Mouse (Mus musculus) skeletal muscle tissue, adult 2 months (tissue): ENCODE results near the gene Pmpcb.
A peak's percentile ranks its signal among the peaks of the same experiment; 100 is the strongest.
"Not testable (repeated sequence)": the region's sequence is repeated elsewhere in the genome, so short reads cannot be mapped to it uniquely, and the experiment has no call there.

ENCODE experiments used
- DNase-seq: peaks from one replicate; pipeline ENCODE4 v3.0.0-alpha.2; 2012; ENCODE audit warnings: low read depth, low spot score

Gene Pmpcb

DNA sequence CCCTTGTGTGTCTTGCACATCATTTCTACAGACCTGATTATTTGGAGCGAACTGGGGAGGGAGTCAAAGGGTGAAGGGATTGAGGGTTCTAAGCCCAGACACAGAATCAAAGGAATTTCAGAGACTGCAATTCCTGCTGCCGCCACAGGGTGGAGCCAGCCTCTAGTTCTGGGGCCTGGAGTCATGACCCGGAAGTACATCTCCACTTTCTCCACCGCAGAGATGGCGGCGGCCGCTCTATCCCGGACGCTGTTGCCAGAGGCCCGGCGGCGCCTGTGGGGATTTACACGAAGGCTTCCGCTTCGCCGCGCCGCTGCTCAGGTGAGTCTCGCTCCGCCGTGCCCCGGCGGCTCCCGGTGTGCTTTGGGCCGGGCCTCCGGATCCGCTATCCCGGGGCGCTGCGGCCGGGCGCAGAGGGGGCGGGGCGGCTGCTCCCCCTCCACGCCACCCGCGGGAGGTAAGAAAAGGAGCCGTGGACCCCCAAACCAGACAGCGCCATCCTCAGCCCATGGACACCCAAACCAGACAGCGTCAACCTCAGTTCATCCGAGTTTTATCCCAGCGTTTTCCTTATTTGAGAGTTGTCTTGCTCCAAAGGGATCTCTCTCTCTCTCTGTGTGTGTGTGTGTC, at the start of gene Pmpcb:
Gene Pmpcb, plus strand, starts transcription at position 186 of the 630 bp plus-strand sequence.
- DNase-seq, result peak; percentile 70

DNA sequence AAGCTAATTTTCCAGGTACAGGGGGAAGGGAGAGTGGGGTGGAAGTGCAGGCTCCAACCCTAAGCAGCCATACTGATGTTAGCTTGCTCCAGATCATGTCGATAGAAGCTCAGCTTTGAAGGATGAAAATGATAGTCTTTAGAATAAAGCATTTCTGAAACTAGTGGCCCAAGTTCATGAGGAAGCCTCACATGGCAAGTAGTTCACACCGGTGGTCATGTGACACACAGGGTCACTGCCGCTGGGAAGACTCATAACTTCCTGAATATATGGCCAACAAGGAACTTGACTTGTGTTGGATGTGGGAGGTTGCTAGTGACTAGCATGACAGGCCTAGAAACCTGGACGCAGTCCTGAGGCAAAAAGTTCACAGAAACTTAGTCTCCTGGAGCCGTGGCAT, 44.7 kb upstream of the Pmpcb start:
- DNase-seq, result no peak

DNA sequence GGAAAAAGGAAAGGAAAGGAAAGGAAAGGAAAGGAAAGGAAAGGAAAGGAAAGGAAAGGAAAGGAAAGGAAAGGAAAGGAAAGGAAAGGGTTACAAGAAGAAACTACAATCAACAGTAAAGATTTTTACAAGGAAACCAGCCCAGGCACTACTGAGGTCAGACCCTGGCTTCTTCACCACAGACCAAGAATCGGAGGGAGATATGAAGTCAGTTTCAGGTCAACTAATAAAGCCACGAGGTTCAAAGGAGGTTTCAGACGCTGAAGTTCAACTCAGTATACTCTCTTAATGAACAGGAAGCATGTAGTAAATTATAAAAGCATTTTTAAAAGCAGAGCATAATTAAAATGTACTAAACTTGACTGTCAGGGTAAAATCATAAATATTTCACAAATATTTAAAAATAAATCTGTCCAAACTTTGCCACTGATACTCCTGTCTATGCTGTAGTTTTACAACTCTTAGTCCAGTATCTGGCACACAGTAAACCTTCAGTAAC, 43.5 kb upstream of the Pmpcb start:
- no peak for DNase-seq

DNA sequence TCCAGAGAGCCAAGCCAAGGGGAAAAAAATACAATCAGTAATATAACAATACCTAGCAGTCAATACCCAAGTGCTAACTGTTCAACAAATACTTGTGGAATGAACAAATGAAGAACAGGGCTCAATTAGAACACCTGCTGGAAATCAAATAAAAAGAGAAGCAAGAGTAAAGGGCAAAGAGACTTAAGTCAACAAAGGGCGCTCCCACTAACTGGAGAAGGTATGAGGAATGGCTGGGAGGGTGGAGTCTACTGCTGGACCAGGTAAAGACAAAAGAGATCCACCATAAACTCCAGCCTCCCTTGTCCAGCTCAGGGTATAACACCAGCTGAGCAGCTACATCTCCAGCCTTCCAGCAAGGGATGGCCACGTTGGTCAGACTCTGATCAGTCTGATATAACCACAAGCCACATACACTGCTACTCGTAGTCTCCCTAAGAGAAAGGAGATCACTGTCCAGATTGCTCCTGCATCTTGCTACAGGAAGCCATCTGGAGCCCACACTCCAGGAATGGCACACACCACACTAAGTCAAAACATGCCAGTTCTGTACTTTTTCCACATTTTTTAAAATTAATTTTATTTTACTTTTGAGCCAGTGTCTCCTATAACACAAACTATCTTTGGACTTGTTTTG, 42.0 kb upstream of the Pmpcb start:
- DNase-seq, result no peak

DNA sequence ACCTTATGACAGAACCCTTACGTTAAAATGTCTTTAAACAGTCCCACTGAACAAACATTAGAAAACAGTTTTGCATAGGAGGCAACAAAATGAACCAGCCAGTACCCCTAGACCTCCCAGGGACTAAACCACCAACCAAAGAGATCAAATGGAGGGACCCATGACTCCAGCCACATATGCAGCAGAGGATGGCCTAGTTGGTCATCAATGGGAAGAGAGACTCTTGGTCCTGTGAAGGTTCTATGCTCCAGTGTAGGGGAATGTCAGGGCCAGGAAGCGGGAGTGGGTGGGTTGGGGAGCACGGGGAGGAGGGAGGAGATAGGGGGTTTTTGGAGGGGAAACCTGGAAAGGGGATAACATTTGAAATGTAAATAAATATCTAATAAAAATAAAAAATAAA, 37.4 kb upstream of the Pmpcb start:
- not testable (repeated sequence) for DNase-seq

DNA sequence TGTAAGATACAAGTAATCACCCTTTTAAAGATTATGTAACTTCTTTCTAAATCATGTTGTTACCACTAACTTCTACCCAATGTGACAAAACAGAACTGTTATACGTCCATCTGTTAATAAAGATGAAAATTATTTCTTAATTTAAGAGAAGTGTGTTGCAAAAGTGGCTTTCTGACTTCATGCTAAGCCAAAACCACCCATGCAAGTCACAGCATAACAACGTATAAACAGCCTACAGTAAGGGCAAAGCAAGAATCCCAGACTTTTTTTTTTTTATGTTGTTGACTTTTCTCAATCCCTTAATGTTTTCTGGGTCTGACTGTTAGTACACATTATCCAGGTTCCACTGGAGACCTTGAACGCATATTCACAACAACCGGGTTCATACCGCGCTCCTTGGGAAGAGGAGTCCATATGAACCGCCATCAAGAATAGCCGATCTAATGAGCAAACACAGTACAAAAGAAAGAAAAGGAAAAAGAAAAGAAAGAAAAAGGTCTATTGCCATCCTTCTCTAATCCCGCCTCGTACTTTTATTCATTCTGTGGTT, 36.6 kb upstream of the Pmpcb start:
- no peak for DNase-seq

DNA sequence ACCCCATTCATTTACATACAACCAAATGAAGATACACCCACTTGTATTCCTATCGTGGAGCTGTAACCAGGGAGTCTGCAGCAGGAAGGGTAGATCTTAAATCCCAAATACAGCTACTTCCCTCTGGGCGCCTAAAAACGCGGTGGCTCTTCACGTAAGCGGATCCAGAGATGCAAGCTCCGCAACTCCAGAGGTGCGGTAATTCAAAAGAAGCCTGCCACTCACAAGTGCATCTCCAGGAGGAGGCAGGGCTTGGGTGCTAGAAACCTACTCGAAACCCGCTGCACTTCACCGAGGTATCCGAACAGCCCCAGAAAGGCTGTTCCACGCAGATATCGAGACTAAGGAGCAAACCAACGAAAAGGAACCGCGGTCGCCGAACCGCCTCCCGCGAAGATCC, 36.0 kb upstream of the Pmpcb start:
- DNase-seq, result no peak

DNA sequence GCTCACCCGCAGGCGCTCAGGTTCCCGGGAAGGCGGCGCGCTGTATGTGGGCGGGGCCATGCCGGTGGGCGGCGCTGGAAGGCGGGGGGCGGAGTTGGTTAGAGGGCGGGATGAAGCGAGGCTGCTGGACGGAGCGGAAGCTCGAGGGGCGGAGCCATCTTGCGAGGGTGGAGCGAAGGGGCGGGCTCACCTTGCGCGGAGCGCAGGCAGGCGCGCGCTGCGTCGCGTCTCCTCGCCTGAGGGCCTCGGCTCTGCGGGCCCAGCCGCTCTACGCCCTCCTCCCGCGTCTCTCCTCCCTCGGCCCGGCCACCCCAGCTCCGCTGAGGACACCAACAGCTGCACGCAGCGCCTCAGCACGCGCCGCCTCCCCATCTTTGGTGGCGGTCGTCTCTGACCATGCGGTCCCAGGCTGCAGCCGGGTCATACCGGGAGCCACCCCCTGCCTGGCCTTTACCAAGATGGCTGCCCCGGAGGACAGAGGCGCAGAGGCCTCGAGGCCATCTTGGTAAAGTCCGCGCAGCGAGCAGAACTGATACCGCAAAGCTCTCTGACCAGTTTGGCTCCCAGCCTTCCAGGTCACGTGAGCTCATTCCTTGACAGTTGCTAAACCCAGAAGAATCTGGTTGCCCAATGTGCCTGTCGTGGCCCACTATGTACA, 35.5 kb upstream of the Pmpcb start, which contains the start of gene Napepld:
Gene Napepld, minus strand, starts transcription at position 46 of the 658 bp plus-strand sequence.
- DNase-seq, result peak; percentile 97

DNA sequence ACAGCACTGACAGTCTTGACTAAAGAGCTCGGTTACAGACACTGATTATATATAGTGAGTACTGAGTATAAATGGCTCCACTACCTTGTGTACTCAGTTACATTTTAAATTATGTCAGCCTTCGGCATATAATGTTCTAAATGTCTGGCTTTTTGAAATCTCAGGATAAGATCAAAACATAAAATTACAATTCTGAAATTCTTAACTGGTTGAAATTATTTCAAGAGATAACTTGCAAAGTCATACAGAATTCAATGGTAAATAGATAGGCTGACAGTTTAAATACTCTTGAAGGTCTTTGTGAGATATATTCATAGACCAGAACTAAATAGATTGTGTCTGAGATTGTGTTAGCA, 35.0 kb upstream of the Pmpcb start:
- DNase-seq, result no peak

DNA sequence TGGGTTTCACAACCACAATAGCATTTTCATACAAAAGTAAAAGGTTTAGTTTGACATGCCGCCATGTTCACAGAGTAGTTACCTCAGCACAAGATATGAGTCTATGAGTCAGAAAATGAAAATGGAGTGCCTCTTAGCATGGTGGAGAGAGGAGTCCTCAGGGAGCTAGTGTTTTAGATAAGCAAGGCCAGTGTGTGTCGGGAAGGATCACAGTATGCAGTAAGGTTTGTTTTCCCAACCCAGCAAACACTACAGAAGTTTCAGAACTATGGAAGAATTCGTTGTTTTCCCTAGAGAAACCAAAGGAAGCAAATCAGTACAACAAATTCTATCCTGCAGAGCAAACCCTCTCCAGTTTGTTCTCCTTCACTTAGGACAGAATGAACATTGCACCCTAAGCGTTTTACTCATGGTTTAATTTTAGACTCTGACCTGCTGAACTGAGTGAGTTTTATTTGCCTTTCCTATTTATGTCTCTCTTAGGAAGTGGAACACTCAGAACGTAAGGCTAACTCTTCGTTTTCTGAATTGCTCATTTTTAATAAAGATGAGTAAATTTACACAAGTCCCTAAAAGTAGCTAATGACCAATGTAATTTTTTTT, 34.0 kb upstream of the Pmpcb start:
- DNase-seq, result peak; percentile 47

DNA sequence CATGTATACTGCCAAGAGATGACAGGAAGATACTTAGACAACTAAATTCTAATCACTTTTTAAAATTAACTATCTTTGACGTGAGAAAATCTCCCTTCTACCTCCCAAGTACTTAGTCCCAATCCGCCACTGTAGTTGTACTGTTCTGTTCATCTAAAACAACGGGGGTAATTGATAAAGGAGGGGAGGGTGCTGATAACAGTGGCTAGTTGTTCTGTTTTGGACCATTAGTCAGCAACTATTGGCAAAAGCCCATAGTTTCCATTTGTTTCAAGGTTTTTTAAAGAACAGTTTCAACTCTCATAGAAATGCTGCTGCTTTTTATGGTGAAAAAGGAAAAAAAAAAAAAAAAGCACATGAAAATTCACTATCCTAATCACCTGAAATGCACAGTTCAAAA, 33.2 kb upstream of the Pmpcb start:
- DNase-seq, result no peak

DNA sequence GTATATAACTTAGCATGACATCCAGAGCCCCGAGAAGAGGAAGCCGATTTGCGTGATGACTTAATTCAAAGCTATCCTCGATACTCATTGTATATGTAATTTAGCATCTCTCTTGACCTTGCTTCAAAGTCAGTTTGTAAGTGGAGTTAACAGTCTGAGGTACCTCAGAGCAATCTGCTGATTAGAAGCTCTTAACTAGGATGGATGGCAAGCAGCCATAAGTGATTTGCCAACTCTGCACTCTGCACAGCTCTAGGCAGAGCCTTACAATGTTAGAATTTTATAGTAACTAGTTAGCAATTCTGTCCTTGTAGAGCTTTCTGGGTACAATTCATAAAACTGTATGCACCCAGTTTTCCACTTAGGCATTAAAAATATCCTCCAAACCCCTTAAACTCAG, 30.4 kb upstream of the Pmpcb start:
- DNase-seq, result no peak

DNA sequence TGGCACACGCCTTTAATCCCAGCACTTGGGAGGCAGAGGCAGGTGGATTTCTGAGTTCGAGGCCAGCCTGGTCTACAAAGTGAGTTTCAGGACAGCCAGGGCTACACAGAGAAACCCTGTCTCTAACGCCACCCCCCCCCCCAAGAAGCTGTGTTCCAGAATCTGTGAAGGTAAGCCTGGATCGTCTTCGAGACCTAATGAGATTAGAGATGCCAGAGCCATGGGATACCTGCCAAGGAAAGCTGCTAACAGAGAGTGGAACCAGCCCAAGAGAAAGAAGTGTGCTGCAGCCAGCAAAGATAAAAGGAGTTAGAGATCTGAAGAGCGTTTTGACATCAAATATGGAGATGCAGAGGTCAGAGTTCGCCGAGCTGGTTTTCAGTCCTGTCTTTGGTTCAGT, 28.9 kb upstream of the Pmpcb start:
- not testable (repeated sequence) for DNase-seq

DNA sequence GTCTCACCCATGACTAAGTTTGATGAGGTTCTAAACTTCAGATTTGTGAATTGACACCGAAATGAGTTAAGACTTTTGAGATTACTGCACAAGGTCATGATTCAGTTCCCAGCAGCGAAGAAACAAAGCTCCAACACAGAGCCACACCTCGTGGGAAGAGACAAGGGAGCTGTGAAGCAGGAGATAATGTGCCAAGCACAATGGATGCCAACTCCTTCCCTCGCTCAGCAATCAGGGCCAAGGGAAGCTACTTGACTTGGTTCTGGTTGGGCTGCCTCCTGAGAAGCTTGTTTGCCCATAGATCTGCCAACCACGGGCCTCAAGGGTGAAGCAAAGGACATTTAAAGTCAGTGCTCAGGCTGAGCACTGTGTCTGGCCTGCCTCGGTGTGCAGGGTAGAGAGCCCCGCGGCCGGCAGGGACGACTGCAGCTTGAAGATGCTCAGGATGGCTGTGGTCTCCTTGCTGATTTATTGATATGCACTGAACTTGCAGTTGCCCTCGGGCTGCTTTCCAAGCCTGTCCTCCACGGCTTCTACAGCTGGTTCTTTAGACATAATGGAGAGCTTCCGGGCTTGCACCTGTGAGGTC, 24.7 kb upstream of the Pmpcb start:
- no peak for DNase-seq

DNA sequence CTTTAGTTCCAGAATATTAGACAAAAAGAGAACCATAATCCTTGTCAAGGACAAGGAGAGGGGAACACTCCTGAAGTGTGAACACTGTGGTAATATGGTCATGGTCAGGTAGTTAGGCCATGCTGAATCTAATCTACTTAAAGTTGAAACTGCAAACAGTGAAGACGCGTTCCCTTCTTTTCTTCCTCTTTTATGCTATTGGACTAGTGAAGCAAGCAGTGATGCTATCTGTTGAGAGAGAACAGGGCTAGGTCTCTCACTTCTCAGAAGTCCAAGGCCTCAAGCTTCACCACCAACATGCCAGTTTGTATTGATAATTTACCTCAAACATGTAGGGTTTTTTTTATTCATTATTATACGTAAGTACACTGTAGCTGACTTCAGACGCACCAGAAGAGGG, 22.5 kb upstream of the Pmpcb start:
- DNase-seq, result no peak

DNA sequence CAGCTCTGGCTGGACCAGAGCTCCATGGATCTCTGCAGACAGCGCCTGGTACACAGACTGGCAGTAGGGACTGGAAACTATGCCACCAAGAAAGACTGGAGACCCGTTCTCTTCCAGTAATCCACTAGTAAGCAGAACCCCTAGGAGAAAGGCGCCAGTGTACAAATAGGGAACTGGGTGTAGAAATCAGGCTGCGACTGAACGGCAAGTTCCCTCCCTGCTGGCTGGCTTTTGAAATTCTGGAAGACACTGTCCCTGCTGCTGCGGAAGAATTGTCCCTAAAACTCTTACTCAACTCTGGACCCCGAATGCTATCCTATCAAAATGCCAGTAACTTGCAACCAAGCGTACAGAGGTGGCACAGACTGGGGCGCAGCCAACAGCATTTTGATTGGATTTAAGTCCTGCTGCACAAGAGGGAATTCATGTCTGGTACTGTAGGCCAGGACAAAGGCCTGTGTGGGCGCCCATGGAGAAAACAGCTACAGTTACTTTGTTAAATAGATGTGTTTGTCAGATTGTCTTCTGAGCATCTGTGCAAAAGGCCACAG, 19.7 kb upstream of the Pmpcb start:
- no peak for DNase-seq

DNA sequence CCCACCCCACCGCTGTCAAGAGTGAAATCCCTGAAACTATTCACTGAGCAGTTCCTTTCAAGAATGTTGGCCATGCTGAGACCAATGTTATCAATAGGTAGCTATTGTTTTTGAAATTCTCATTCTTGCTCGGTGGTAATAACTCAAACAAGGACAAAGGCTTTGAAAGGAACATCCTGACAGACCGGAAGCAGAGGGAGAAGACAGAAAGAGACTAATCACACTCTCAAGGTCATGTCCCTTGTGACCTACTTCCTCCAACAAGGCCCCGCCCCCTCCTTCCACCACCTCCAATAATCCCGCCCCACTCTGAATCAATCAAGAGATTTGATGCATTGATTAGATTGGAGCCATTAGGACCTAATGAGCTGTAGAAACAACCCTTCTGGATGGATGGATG, 18.4 kb upstream of the Pmpcb start:
- DNase-seq, result no peak

DNA sequence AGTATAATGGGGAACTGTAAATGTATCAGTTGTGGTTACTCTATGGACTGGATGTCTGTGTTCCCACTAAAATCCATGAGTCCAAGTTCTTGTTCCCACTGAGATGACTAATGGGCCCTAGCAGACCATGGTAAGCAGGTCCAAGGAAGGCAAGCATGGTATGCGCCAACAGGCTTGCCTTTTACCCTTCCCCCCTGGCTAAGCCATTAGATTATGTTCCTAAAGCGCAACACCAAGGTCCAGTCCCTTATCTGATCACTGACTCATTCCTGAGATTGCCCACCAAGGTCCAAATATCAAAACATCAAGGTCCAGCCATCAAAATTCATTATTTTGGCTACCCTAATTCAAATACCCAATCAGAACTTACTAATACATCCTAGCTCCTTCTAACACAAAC, 17.7 kb upstream of the Pmpcb start:
- no peak for DNase-seq

DNA sequence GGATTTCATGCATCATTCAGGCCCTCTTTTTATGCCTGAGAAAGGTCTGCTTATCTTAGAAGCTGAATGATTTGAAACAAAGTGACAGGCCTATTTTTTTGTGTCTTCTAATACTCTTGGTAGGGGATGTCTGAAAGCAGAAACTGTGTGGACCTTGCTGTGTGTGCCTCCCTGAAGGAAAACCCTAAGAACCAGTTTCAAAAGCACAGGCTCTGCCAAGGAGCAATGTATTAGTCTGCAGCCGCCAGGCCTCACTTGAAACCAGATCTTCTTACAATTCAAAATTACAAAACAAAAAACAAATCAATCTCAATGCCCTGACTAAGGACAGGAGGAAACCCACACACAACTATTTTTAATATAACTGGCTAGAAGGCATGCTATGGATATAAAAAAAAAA, 12.5 kb upstream of the Pmpcb start:
- DNase-seq, result no peak

DNA sequence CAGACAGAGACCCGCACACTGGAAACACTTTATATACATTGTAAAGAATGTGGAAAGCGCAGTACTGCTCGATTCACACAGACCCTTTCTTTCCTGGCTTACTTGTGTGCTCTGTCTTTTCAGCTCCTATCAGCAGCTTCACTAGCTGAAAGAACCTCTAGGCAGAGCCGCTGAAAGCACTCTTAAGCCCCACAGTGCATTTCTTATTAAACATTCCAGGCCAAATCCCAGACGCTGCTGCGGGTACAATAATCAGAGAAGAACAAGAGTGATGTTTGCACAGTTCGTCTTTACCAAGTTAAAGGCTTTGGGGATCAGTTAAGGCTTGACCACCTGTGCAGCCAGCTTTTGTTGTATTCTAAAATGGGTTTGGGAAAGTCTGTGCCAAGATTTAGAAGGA, 12.1 kb upstream of the Pmpcb start:
- DNase-seq, result no peak

DNA sequence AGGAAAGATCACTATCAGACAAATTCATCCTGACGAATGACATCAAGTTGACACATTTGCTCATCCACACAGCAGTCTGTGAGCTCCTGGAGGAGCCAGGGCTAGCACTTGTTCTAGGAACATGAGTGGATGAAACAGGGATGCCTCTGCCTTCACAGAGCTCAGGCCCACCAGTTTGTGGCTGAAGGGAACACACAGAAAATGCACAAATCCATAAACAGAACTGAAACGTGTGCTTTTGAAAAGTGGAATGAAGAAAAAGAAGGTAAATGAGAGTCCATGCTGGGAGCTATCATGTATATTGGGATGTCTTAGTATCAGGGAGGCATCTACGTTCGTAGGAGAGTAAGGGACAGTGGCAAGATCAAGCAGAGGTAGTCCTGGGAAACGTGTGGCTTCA, 7.8 kb upstream of the Pmpcb start:
- no peak for DNase-seq
